Mouse (Mus musculus) embryonic stem cell, embryonic (primary cell): ENCODE results near the gene Fez2.

Source experiments
- CTCF ChIA-PET, 4 experiments: fragments of 300-600 bp in 2 of 4; fragments of 350-600 bp in 2 of 4; sonication (Branson Sonifier 250); formaldehyde crosslinking; loops; one replicate each; lab custom pipeline; 2022; ENCODE audit warnings: inconsistent platforms in 2 of 4; lab: Charles Lee
- POLR2A ChIA-PET, 4 experiments: fragments of 300-600 bp in 2 of 4; fragments of 350-600 bp in 2 of 4; sonication (Branson Sonifier 250); formaldehyde crosslinking; loops; one replicate each; lab custom pipeline; 2022; ENCODE audit warnings: antibody characterized with exemption in 4 of 4, inconsistent platforms in 1 of 4; lab: Charles Lee

The Fez2 gene

DNA sequence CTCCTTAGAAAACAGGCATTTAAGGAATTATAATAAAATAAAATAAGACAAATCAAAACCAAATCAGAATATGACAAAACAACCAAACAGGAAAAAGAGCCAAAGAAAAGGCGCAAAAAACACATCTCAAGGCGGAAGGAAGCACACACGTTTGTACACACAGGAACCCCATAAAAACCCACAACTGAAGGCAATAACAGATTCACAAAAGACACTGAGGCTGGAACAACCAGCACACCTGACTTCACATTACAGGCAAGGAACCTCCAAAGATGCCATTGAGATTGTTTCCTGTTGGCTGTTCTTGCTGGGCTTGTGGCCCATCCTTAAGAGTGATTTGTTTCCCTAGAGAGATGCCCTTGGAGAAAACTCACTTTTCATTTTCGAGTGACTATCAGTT is 11.1 kb upstream of the Fez2 start:
- CTCF ChIA-PET: no interaction called here

GRCm38 (mm10) chr17:78425026-78425425 is 7.1 kb upstream of the Fez2 start:
- ChIA-PET POLR2A (no interaction called here), CTCF (no interaction called here)

More for the DNA sequence above, 11.1 kb upstream of the Fez2 start:
- POLR2A ChIA-PET: no interaction called here

DNA sequence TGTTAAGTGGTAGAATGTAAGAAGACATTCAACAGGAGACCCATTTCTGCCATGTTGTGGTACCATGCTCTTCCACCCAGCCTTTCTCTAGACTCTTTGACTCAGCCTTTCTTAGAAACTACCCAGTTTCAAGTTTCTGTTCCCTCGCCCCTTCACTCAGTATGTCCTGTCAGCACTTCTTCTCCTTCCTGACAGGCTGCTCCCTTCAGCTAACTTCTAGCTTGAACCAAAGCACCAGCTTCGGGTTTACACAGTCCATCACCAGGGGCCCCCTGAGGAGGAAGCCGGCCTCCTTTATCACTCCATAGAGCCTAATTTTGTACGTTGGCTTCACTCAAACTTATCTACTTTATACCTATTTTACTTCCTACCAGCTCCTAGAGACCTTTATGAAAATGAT is 1.3 kb upstream of the Fez2 start:
- POLR2A ChIA-PET: no interaction called here
- CTCF ChIA-PET: interaction anchor here in 1 of 4 experiments (1.2 kb wide), 1 partner anchor 11 kb away, joined by 8 read pairs; no protein-coding TSS in a partner anchor

- ChIA-PET CTCF (no interaction called here), POLR2A (interaction anchor here in 2 of 4 experiments (0.6 to 1.0 kb wide), 2 partner anchors 10 to 100 kb away, joined by 3 read pairs; no protein-coding TSS in a partner anchor)
Measured at GRCm38 (mm10) chr17:78415255-78415654, 2.7 kb downstream of the Fez2 start.

DNA sequence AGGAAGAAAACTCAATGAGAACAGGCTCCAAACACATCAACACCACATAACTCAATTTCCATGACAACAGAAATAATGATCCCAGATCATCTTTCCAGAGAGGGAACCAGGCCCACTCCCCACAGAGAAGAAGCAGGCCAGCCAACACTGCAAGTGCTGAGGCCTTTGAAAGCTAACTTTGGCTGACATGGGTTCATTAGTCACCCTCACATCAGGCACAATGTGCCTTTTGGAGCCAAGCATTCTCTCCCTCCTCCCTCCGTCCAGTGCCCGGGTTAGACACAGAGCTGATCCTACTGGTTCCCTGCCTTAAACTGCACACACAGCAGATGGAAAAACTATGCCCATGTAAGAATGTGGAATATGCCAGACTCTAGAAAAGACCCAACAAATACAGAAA is 8.1 kb downstream of the Fez2 start:
- ChIA-PET POLR2A (no interaction called here), CTCF (no interaction called here)

GRCm38 (mm10) chr17:78408386-78408785 is 9.6 kb downstream of the Fez2 start:
- ChIA-PET POLR2A (no interaction called here), CTCF (interaction anchor here in 1 of 4 experiments (0.6 kb wide), 1 partner anchor 153 kb away, joined by 3 read pairs; no protein-coding TSS in a partner anchor)

- ChIA-PET POLR2A (interaction anchor here in 3 of 4 experiments (0.6 to 0.7 kb wide), 3 partner anchors 15 to 880 kb away, joined by 3 to 6 read pairs (median 3); no protein-coding TSS in a partner anchor), CTCF (interaction anchor here in 1 of 4 experiments (1.1 kb wide), 1 partner anchor 197 kb away, joined by 3 read pairs; no protein-coding TSS in a partner anchor)
Measured at GRCm38 (mm10) chr17:78407581-78407980, 10.4 kb downstream of the Fez2 start.

GRCm38 (mm10) chr17:78406854-78407253 is 11.1 kb downstream of the Fez2 start:
- ChIA-PET CTCF (interaction anchor here in 1 of 4 experiments (1.1 kb wide), 1 partner anchor 197 kb away, joined by 3 read pairs; no protein-coding TSS in a partner anchor), POLR2A (no interaction called here)

GRCm38 (mm10) chr17:78405336-78405735 is 12.6 kb downstream of the Fez2 start:
- POLR2A ChIA-PET: interaction anchor here in 1 of 4 experiments (0.9 kb wide), 1 partner anchor 10 kb away, joined by 3 read pairs; no protein-coding TSS in a partner anchor
- CTCF ChIA-PET: no interaction called here

DNA sequence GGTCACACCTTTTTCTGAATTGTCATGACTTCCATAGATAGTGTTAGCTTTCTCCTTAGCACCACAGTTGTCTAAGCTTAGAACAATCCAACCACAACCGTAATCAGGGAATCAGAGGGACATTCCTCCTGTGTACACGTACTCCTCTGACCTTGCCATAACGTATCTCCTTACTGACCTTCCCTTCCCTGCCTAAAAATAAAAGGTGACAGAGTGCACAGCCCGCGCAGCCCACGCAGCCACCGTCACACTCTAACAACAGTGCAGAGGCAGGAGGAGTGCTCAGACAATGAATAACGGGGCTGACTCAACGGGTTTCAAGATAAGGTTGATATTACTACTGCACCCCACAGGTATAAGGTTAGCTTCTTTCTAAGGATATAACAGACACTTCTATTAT is 14.1 kb downstream of the Fez2 start:
- ChIA-PET CTCF (no interaction called here), POLR2A (no interaction called here)

DNA sequence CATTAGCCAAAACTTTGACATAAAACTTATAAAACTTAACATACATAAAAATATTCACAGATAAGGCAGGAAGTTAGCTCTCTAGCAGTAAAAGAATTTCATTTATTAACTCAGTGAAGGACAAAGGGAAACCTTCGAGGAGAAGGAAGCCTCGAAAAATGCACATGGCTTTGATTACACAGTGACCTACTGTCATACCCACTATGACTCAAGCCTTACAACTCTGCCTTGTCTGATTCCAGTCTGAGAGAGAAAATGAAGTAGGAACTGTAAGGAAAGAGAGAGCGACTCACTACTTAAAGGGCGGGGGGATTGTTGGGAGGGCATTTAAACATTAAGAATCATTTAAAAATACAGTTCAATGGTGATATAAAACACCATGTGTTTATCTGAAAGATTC is 14.7 kb downstream of the Fez2 start:
- ChIA-PET POLR2A (no interaction called here), CTCF (no interaction called here)

- POLR2A ChIA-PET: interaction anchor here in 1 of 4 experiments (1.1 kb wide), 1 partner anchor 9 kb away, joined by 3 read pairs; no protein-coding TSS in a partner anchor
- CTCF ChIA-PET: no interaction called here
Measured at GRCm38 (mm10) chr17:78402174-78402573, 15.8 kb downstream of the Fez2 start.

DNA sequence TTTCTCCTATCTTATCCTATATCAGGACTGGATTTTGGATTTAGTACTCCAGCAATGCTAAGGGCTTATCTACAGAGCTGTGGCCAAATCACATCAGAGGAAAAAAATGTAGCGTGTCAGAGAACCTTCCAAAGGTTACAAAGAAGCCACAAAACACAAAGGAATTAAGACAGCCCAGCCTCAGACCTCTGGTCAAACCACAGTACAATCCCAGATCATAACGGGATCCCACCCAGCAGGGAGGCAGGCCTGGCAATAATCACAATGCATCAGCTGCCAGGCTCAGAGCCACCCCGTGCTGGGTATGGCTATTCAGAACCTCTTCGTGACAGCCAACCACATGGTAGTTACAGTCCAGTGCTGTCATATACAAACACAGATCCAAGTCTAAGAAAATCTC is 16.2 kb downstream of the Fez2 start:
- POLR2A ChIA-PET: interaction anchor here in 2 of 4 experiments (0.6 to 1.1 kb wide), 4 partner anchors 9 to 734 kb away, joined by 3 read pairs; no protein-coding TSS in a partner anchor
- CTCF ChIA-PET: interaction anchor here in 1 of 4 experiments (0.8 kb wide), 1 partner anchor 29 kb away, joined by 3 read pairs; no protein-coding TSS in a partner anchor

DNA sequence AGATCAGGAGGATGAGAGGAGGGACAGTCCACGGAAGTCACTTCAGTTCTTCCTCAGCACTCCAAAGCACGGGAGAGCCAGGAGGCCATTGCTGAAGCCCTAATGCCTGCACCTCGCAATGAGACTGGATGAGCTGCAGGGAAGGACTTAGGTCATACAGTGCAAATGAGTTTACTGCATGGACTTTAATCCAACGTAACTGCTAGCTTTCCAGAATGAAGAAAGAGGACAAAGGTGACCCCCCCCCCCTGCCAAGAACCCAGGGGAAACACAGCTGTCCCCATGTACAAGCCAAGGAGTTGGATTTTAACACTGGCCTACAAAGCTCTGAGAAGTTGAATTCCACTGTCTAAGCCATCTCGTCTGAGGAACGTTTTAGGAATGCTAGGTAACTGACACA is 16.6 kb downstream of the Fez2 start:
- ChIA-PET POLR2A (interaction anchor here in 2 of 4 experiments (0.6 to 1.3 kb wide), 4 partner anchors 17 to 735 kb away, joined by 3 to 4 read pairs (median 3); partner anchors contain the start of gene Fez2 (in 1 of the 2)), CTCF (interaction anchor here in 1 of 4 experiments (0.8 kb wide), 1 partner anchor 29 kb away, joined by 3 read pairs; no protein-coding TSS in a partner anchor)

- ChIA-PET CTCF (interaction anchor here in 1 of 4 experiments (0.5 kb wide), 1 partner anchor 64 kb away, joined by 3 read pairs; no protein-coding TSS in a partner anchor), POLR2A (interaction anchor here in 3 of 4 experiments (0.5 to 1.3 kb wide), 3 partner anchors 18 to 143 kb away, joined by 3 to 4 read pairs (median 4); partner anchors contain the start of gene Fez2 (in 2 of the 3))
Measured at GRCm38 (mm10) chr17:78400130-78400840, 17.7 kb downstream of the Fez2 start.

DNA sequence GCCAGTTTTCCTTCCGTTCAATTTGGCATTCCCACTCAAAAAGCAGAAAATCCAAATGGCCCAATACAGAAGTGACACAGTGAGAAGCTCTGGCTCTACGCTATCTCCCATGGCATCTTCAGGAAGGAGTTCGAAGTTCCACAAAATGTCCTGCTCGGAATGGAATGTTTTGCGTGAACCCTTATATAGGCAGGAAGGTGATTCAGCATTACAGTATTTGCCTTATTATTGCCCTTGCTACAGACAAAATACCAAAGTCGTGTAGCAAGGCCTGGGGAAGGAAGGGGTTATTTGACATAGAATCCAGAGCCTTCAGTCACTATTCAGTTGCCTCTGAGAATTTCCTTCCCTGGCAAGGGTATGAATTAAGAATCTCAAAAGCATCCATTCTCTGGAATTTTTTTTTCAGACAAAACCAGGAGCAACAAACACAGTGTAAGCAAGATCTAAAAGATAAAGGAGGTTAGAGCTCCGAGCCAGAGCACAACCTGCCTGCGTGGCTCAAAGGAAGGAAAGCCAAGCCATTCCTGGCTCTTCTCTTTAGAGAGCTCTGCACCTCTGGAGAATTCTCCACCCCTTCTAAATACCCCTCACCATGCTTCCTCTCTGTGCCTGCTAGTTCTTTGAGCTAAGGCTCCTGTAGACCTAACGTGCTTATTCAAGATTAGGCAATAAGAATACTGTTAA is 25.4 kb downstream of the Fez2 start:
- ChIA-PET CTCF (no interaction called here), POLR2A (no interaction called here)

DNA sequence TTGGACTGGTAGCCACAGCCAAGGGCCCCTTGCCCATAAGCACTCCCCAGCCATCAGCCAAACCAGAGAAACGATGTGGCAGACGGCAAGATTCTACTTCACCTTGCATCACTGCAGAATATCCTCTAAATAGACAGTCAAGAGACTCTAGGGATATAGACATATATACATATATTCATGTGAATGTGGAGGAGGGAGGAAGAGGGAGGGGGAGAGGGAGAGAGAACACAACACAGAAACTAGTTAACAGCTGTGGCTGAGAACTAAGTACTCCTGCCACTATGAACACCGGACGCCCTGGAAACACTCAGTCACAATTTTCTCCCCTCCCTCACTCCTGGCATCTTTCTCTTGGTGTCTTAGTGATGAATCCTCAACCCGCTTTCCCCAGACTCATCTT is 28.4 kb downstream of the Fez2 start:
- CTCF ChIA-PET: no interaction called here
- POLR2A ChIA-PET: no interaction called here

- POLR2A ChIA-PET: no interaction called here
Measured at GRCm38 (mm10) chr17:78388101-78388847, 29.7 kb downstream of the Fez2 start.

More at GRCm38 (mm10) chr17:78388101-78388847, 29.7 kb downstream of the Fez2 start:
- CTCF ChIA-PET: interaction anchor here in 1 of 4 experiments (0.6 kb wide), 1 partner anchor 877 kb away, joined by 5 read pairs; no protein-coding TSS in a partner anchor
